10 mouse cellular contexts compared by ENCODE assay signal in genomic region chr2:118532855-118533675, GRCm38 (mm10). TPM values are rescaled to one million over a fixed set of nuclear protein-coding genes. Genes with fewer than 3 reads are reported as not detected.
DNase-seq lines count a peak whose midpoint lies in the region; ATAC-seq and TF ChIP-seq lines count a peak whose summit lies in the region.
"Had no signal": no experiment of that assay in that cellular context is flagged by ENCODE, and none has a peak within 500 bp of the region (broad histone marks: within the 10 kb centered on the region; RNA-seq: fewer than 3 reads in every experiment).

No protein-coding gene starts in this region.

- 0 out of 2 replicates have a peak, but pooled peaks have one; percentile 6 for TF ChIP-seq CTCF in lung, embryonic 14.5 days (IDR thresholded peaks at IDR 0.05; ENCODE audit: low read depth)

- peak; percentile 76 for ATAC-seq in lung, embryonic 14.5 days (ENCODE audit: insufficient read depth)
- peak; percentile 75 for ATAC-seq in kidney, embryonic 15.5 days (replicated peaks; ENCODE audit: low FRiP score)
- ATAC-seq in midbrain, embryonic 14.5 days (ENCODE audit: low FRiP score, low TSS enrichment): 0 out of 2 replicates have a peak, but pooled peaks have one; percentile 38

- H3K4me1 ChIP-seq in lung, embryonic 14.5 days (ENCODE audit: insufficient read depth): peaks cover 45% of the 10 kb centered on the region
- peaks cover 79% of the 10 kb centered on the region for H3K4me1 ChIP-seq in heart, embryonic 10.5 days
- peaks cover 80% of the 10 kb centered on the region for H3K4me1 ChIP-seq in kidney, embryonic 15.5 days
- peaks cover 34% of the 10 kb centered on the region for H3K4me1 ChIP-seq in midbrain, embryonic 14.5 days (ENCODE audit: control insufficient read depth, insufficient read depth, low read length)

- H3K4me2 ChIP-seq in lung, embryonic 14.5 days: peak overlapping the region; percentile 10; the same call in 1 of the 2 replicates
- peak overlapping the region; percentile 22 for H3K4me2 ChIP-seq in kidney, embryonic 15.5 days
- H3K4me2 ChIP-seq in midbrain, embryonic 14.5 days (ENCODE audit: low read length): no peak overlapping the region

- H3K27ac ChIP-seq in lung, embryonic 14.5 days (ENCODE audit: low read depth): peak overlapping the region; percentile 94
- peak overlapping the region; percentile 92 for H3K27ac ChIP-seq in heart, embryonic 10.5 days
- peak overlapping the region; percentile 94 for H3K27ac ChIP-seq in kidney, embryonic 15.5 days
- H3K27ac ChIP-seq in midbrain, embryonic 14.5 days (replicated peaks; ENCODE audit: low read depth, low read length): peak overlapping the region; percentile 68

- H3K9ac ChIP-seq in lung, embryonic 14.5 days: no peak overlapping the region
- no peak overlapping the region for H3K9ac ChIP-seq in kidney, embryonic 15.5 days
- no peak overlapping the region for H3K9ac ChIP-seq in midbrain, embryonic 14.5 days (replicated peaks; ENCODE audit: low read length)

- H3K27me3 ChIP-seq in lung, embryonic 14.5 days (ENCODE audit: insufficient read depth, low read length): no peaks in the 10 kb centered on the region
- H3K27me3 ChIP-seq in heart, embryonic 10.5 days (ENCODE audit: insufficient read depth, poor library complexity, severe bottlenecking): no peaks in the 10 kb centered on the region
- H3K27me3 ChIP-seq in kidney, embryonic 15.5 days: no peaks in the 10 kb centered on the region
- no peaks in the 10 kb centered on the region for H3K27me3 ChIP-seq in midbrain, embryonic 14.5 days (ENCODE audit: control insufficient read depth, insufficient read depth, low read length)

- H3K9me3 ChIP-seq in lung, embryonic 14.5 days (ENCODE audit: low read depth, low read length): no peaks in the 10 kb centered on the region
- H3K9me3 ChIP-seq in heart, embryonic 10.5 days: no peaks in the 10 kb centered on the region
- no peaks in the 10 kb centered on the region for H3K9me3 ChIP-seq in kidney, embryonic 15.5 days (replicated peaks)
- H3K9me3 ChIP-seq in midbrain, embryonic 14.5 days (ENCODE audit: control insufficient read depth, low read length): no peaks in the 10 kb centered on the region
- H3K9me3 ChIP-seq: G1E had no signal

- WGBS in lung, embryonic 14.5 days: 10% methylated on average over 6 of the region's 6 CpGs
- 15% methylated on average over 6 of the region's 6 CpGs for WGBS in heart, embryonic 10.5 days
- WGBS in kidney, embryonic 15.5 days: 7% methylated on average over 6 of the region's 6 CpGs
- 4% methylated on average over 6 of the region's 6 CpGs for WGBS in midbrain, embryonic 14.5 days

- no peak overlapping the region for H3K4me3 ChIP-seq in lung, embryonic 14.5 days (ENCODE audit: low read depth, low read length)
- no peak overlapping the region for H3K4me3 ChIP-seq in heart, embryonic 10.5 days
- H3K4me3 ChIP-seq in kidney, embryonic 15.5 days (replicated peaks): no peak overlapping the region
- no peak overlapping the region for H3K4me3 ChIP-seq in midbrain, embryonic 14.5 days (replicated peaks; ENCODE audit: low read depth, low read length)
- H3K4me3 ChIP-seq: megakaryocyte, embryonic 14.5 days had no signal

- H3K36me3 ChIP-seq in lung, embryonic 14.5 days (ENCODE audit: insufficient read depth): 0 out of 2 replicates have a peak, but pooled peaks cover 13% of the 10 kb centered on the region
- H3K36me3 ChIP-seq in heart, embryonic 10.5 days: peaks cover 17% of the 10 kb centered on the region; the same call in 1 of the 2 replicates
- H3K36me3 ChIP-seq in kidney, embryonic 15.5 days: peaks cover 9% of the 10 kb centered on the region; the same call in 1 of the 2 replicates
- H3K36me3 ChIP-seq in midbrain, embryonic 14.5 days (ENCODE audit: control insufficient read depth, insufficient read depth, low read length): no peaks in the 10 kb centered on the region
- H3K36me3 ChIP-seq: G1E had no signal

- DNase-seq in lung, embryonic 14.5 days: peak; percentile 92
- no peak for DNase-seq in lung, postnatal 14 days
- DNase-seq in heart, embryonic 10.5 days (ENCODE audit: low spot score): no peak
- peak; percentile 74 for DNase-seq in midbrain, embryonic 14.5 days
- DNase-seq in natural killer cell, adult 2 months (ENCODE audit: low spot score in 2 of 2): no peak
- DNase-seq in thymus, postnatal 25 days: no peak
- DNase-seq in ovary, postnatal 14 days (ENCODE audit: low spot score): no peak

RNA-seq across cellular contexts. Expression of gene Bmf, which starts 16.4 kb away (rescaled TPM):
- 5.0 and 7.1 TPM in 2 replicates for polyA plus RNA-seq in lung, embryonic 14.5 days (2014; fragmentation: Nextera tagmentation; extraction: Ambion mirVana)
- 2.5 and 3.7 TPM in 2 replicates for polyA plus RNA-seq in heart, embryonic 10.5 days (2016; fragmentation: Nextera tagmentation; extraction: Ambion mirVana)
- polyA plus RNA-seq in kidney, embryonic 15.5 days (2015; fragmentation: Nextera tagmentation; extraction: Ambion mirVana): 7.6 and 8.2 TPM in 2 replicates
- 1.9 and 2.8 TPM in 2 replicates for polyA plus RNA-seq in midbrain, embryonic 14.5 days (2014; fragmentation: Nextera tagmentation; extraction: Ambion mirVana)
- polyA plus RNA-seq: G1E had no signal

RNA-seq across cellular contexts. Expression of gene Srp14, which starts 53.6 kb away (rescaled TPM):
- 214 and 218 TPM in 2 replicates for polyA plus RNA-seq in lung, embryonic 14.5 days (2014; fragmentation: Nextera tagmentation; extraction: Ambion mirVana)
- polyA plus RNA-seq in heart, embryonic 10.5 days (2016; fragmentation: Nextera tagmentation; extraction: Ambion mirVana): 209 and 232 TPM in 2 replicates
- 224 and 241 TPM in 2 replicates for polyA plus RNA-seq in kidney, embryonic 15.5 days (2015; fragmentation: Nextera tagmentation; extraction: Ambion mirVana)
- polyA plus RNA-seq in midbrain, embryonic 14.5 days (2014; fragmentation: Nextera tagmentation; extraction: Ambion mirVana): 327 and 366 TPM in 2 replicates

Comparison
In these comparisons a context has a peak if more than half of its experiments do, and no peak if none do; other contexts are left out.
1. DNase-seq: peak in lung, embryonic 14.5 days (single experiment) and midbrain, embryonic 14.5 days (single experiment); none in lung, postnatal 14 days (single experiment), heart, embryonic 10.5 days (single experiment), natural killer cell, adult 2 months (0 of 2), thymus, postnatal 25 days (single experiment) and ovary, postnatal 14 days (single experiment).
2. Peak in every context shown above with its lines, with median percentiles within 50 percentile points of each other: ATAC-seq and H3K27ac ChIP-seq.